Mouse (Mus musculus) activated CD4-positive, CD25-positive, alpha-beta regulatory T cell (primary cell): ENCODE data around the gene 3425401B19Rik. TPM values are rescaled to one million over a fixed set of nuclear protein-coding genes. Genes with fewer than 3 reads are reported as not detected.

Experiments
- polyA plus RNA-seq, 2 experiments: library from polyadenylated mRNA; unstranded; fragments of 100-300 nt; shearing (Covaris generic); gene quantifications; one replicate each; pipeline ENCODE4 v1.2.1; 2017

Gene 3425401B19Rik
- not detected for polyA plus RNA-seq

GRCm38 (mm10) chr14:32685124-32685826 is at the start of gene 3425401B19Rik:
TSS of gene 3425401B19Rik (minus strand) at chr14:32685293.

Other genes starting within 250 kb of the 3425401B19Rik start
- not detected for gene Slc18a3, start 220.4 kb downstream of the 3425401B19Rik start, polyA plus RNA-seq
- under 1 TPM in 1 of 2 experiments, not detected in 1; 0.32 TPM for gene Chat, start 219.3 kb downstream of the 3425401B19Rik start, polyA plus RNA-seq
- gene Ercc6, start 171.8 kb downstream of the 3425401B19Rik start, polyA plus RNA-seq: 10 to 100 TPM; 27.7 to 33.4 TPM
- not detected for gene Prrxl1, start 85.9 kb downstream of the 3425401B19Rik start, polyA plus RNA-seq
- 1 to 10 TPM in 1 of 2 experiments, under 1 TPM in 1; 0.82 to 6.6 TPM for gene Tmem273, start 100.7 kb upstream of the 3425401B19Rik start, polyA plus RNA-seq
- not detected for gene Fam170b, start 148.7 kb upstream of the 3425401B19Rik start, polyA plus RNA-seq
- not detected for gene Vstm4, start 171.5 kb upstream of the 3425401B19Rik start, polyA plus RNA-seq